Mouse (Mus musculus) lung, embryonic 15.5 days (tissue): ENCODE data around the gene Rcn3. TPM values are rescaled to one million over a fixed set of nuclear protein-coding genes. Genes with fewer than 3 reads are reported as not detected.

Source experiments
- ATAC-seq: fragments of 200-750 bp; cut with Nextera tagmentation; 2 replicates; pipeline ENCODE4 v1.8.0; 2017; ENCODE audit warnings: moderate number of reproducible peaks, borderline replicate concordance; ENCODE audit not compliant: low FRiP score, low TSS enrichment; ENCODE audit errors: extremely low read depth
- H3K27ac ChIP-seq: fragments of 300-500 bp; sonication (generic); 2 replicates; pipeline ENCODE4 v1.5.1; 2015; ENCODE audit warnings: moderate library complexity, mild to moderate bottlenecking, inconsistent platforms
- H3K27me3 ChIP-seq: fragments of 300-500 bp; sonication (generic); 2 replicates; pipeline ENCODE4 v1.6.1; 2015; ENCODE audit warnings: inconsistent platforms
- H3K36me3 ChIP-seq: fragments of 300-500 bp; sonication (generic); 2 replicates; pipeline ENCODE4 v1.6.1; 2015; ENCODE audit warnings: inconsistent platforms
- H3K4me1 ChIP-seq: fragments of 300-500 bp; sonication (generic); 2 replicates; pipeline ENCODE4 v1.6.1; 2015; ENCODE audit warnings: inconsistent platforms
- H3K4me2 ChIP-seq: fragments of 300-500 bp; sonication (generic); 2 replicates; pipeline ENCODE4 v1.6.1; 2015; ENCODE audit warnings: inconsistent platforms, mild to moderate bottlenecking, moderate library complexity
- H3K4me3 ChIP-seq: fragments of 300-500 bp; sonication (generic); 2 replicates; pipeline ENCODE4 v1.5.1; 2015; ENCODE audit warnings: mild to moderate bottlenecking, inconsistent platforms
- H3K9ac ChIP-seq: fragments of 300-500 bp; sonication (generic); 2 replicates; pipeline ENCODE4 v1.6.1; 2015; ENCODE audit warnings: inconsistent platforms
- H3K9me3 ChIP-seq: fragments of 300-500 bp; sonication (generic); 2 replicates; pipeline ENCODE4 v1.6.1; 2016; ENCODE audit warnings: inconsistent platforms
- WGBS: fragments of 180-500 bp; shearing (Covaris S2); methylation state at CpG from one replicate; pipeline ENCODE4 v1.1.7; 2015; 5-methylcytosine and 5-hydroxymethylcytosine counted together
- microRNA counts: library from miRNA; unstranded; fragments of <30 nt; microRNA quantifications from one replicate; lab custom pipeline; 2016
- microRNA-seq: library from miRNA; unstranded; fragments of <30 nt; microRNA quantifications from one replicate; pipeline ENCODE4, GENCODE M21; 2016
- polyA plus RNA-seq: library from polyadenylated mRNA; unstranded; fragments of >200 nt; fragmentation: Nextera tagmentation; extraction: Ambion mirVana; gene quantifications from 2 replicates; pipeline ENCODE4 v1.2.1, GENCODE M21; 2015

The Rcn3 gene
- polyA plus RNA-seq, 1 experiment from 2014 or later = 353 TPM

GRCm38 (mm10) chr7:45033722-45034359 lies 58.2 kb downstream of the Rcn3 start:
- Histone ChIP-seq H3K27me3 (no peaks in the 10 kb centered on the region), H3K9me3 (no peaks in the 10 kb centered on the region), H3K27ac (no peak overlapping the region), H3K9ac (no peak overlapping the region), H3K4me2 (no peak overlapping the region), H3K4me3 (no peak overlapping the region), H3K4me1 (no peaks in the 10 kb centered on the region), H3K36me3 (peaks cover 97% of the 10 kb centered on the region)
- ATAC-seq = no peak
- 92% methylated on average over 19 of the region's 19 CpGs for WGBS

MicroRNA genes within 50 kb of the gene (microRNA counts, 519-probe panel; counts per million panel counts)
- 2,655 counts per million, percentile 65 among the panel's probes with 10 or more counts for microRNA mmu-miR-150 (lab: Ali Mortazavi, UCI)

Small RNAs within 50 kb of the gene (microRNA-seq; reads per million reads assigned to microRNA genes)
- gene Mir150 (49.1 reads per million, percentile 45 among the genes with 10 or more reads in this experiment), gene Mir5121 (8.3 reads per million, percentile 27 among the genes with 10 or more reads in this experiment)

Other genes starting within 250 kb of the Rcn3 start
- gene Akt1s1, start 243.2 kb downstream of the Rcn3 start, polyA plus RNA-seq = 109 and 111 TPM in 2 replicates
- 71.3 and 74.4 TPM in 2 replicates for gene Tbc1d17, start 243.1 kb downstream of the Rcn3 start, polyA plus RNA-seq
- gene Pnkp, start 235.1 kb downstream of the Rcn3 start, polyA plus RNA-seq = 37.6 and 37.9 TPM in 2 replicates
- gene Ptov1, start 222.4 kb downstream of the Rcn3 start, polyA plus RNA-seq = 371 and 398 TPM in 2 replicates
- gene Med25, start 199.5 kb downstream of the Rcn3 start, polyA plus RNA-seq = 93.5 and 97.7 TPM in 2 replicates
- 21.0 and 24.0 TPM in 2 replicates for gene Fuz, start 196.1 kb downstream of the Rcn3 start, polyA plus RNA-seq
- gene Ap2a1, start 162.7 kb downstream of the Rcn3 start, polyA plus RNA-seq = 63.1 and 64.8 TPM in 2 replicates
- 0.09 and 0.15 TPM in 2 replicates for gene Tsks, start 149.0 kb downstream of the Rcn3 start, polyA plus RNA-seq
- gene Cpt1c, start 117.4 kb downstream of the Rcn3 start, polyA plus RNA-seq = 14.5 and 15.0 TPM in 2 replicates
- gene Prmt1, start 105.7 kb downstream of the Rcn3 start, polyA plus RNA-seq = 545 and 586 TPM in 2 replicates
- gene Irf3, start 94.6 kb downstream of the Rcn3 start, polyA plus RNA-seq = 88.1 and 92.6 TPM in 2 replicates
- 66.3 and 66.7 TPM in 2 replicates for gene Bcl2l12, start 93.5 kb downstream of the Rcn3 start, polyA plus RNA-seq
- 35.5 and 36.5 TPM in 2 replicates for gene Scaf1, start 75.9 kb downstream of the Rcn3 start, polyA plus RNA-seq
- 49.7 and 50.4 TPM in 2 replicates for gene Rras, start 74.3 kb downstream of the Rcn3 start, polyA plus RNA-seq
- 10.9 and 11.1 TPM in 2 replicates for gene Prr12, start 39.3 kb downstream of the Rcn3 start, polyA plus RNA-seq
- 74.9 and 75.1 TPM in 2 replicates for gene Nosip, start 29.8 kb downstream of the Rcn3 start, polyA plus RNA-seq
- 23.1 and 24.2 TPM in 2 replicates for gene Prrg2, start 29.5 kb downstream of the Rcn3 start, polyA plus RNA-seq
- gene Fcgrt, start 11.6 kb upstream of the Rcn3 start, polyA plus RNA-seq = 73.6 and 83.1 TPM in 2 replicates
- 1,432 and 1,559 TPM in 2 replicates for gene Rps11, start 32.2 kb upstream of the Rcn3 start, polyA plus RNA-seq
- 1,187 and 1,308 TPM in 2 replicates for gene Rpl13a, start 36.5 kb upstream of the Rcn3 start, polyA plus RNA-seq
- gene Gm45713, start 44.0 kb upstream of the Rcn3 start, polyA plus RNA-seq = 0.19 and 0.20 TPM in 2 replicates
- 1.5 and 8.3 TPM in 2 replicates for gene Flt3l, start 44.2 kb upstream of the Rcn3 start, polyA plus RNA-seq
- 100 and 103 TPM in 2 replicates for gene Pih1d1, start 62.1 kb upstream of the Rcn3 start, polyA plus RNA-seq
- gene Aldh16a1, start 62.4 kb upstream of the Rcn3 start, polyA plus RNA-seq = 54.8 and 56.8 TPM in 2 replicates
- 0.33 and 0.55 TPM in 2 replicates for gene Slc17a7, start 71.7 kb upstream of the Rcn3 start, polyA plus RNA-seq
- not detected in 2 replicates for gene Gfy, start 87.3 kb upstream of the Rcn3 start, polyA plus RNA-seq
- not detected in 2 replicates for gene Pth2, start 88.8 kb upstream of the Rcn3 start, polyA plus RNA-seq
- gene Ccdc155, start 112.7 kb upstream of the Rcn3 start, polyA plus RNA-seq = 0.75 and 1.1 TPM in 2 replicates
- 0.54 and 1.1 TPM in 2 replicates for gene Dkkl1, start 119.9 kb upstream of the Rcn3 start, polyA plus RNA-seq
- gene Tead2, start 123.5 kb upstream of the Rcn3 start, polyA plus RNA-seq = 180 and 183 TPM in 2 replicates
- 3.1 and 3.8 TPM in 2 replicates for gene Cd37, start 146.9 kb upstream of the Rcn3 start, polyA plus RNA-seq
- 0.16 TPM in 1 of 2 replicates, not detected in the other for gene Slc6a16, start 148.9 kb upstream of the Rcn3 start, polyA plus RNA-seq
- 0.09 TPM in 1 of 2 replicates, not detected in the other for gene Slc6a21, start 185.3 kb upstream of the Rcn3 start, polyA plus RNA-seq
- gene Trpm4, start 241.6 kb upstream of the Rcn3 start, polyA plus RNA-seq = 19.1 and 20.0 TPM in 2 replicates
- gene Hrc, start 243.1 kb upstream of the Rcn3 start, polyA plus RNA-seq = 1.7 and 2.3 TPM in 2 replicates